Mouse (Mus musculus): ENCODE results near the gene Msgn1.

- TF ChIP-seq EP300 (IDR thresholded peaks at IDR 0.05; ENCODE audit: low read depth) (no peak), CTCF (IDR thresholded peaks at IDR 0.05; ENCODE audit: low read depth) (no peak)
These were observed 9.0 kb upstream of the Msgn1 start for GRCm38 (mm10) chr12:11217726-11218250.
